Mouse (Mus musculus) heart, embryonic 10.5 days (tissue): ENCODE data around the gene Calm3. TPM values are rescaled to one million over a fixed set of nuclear protein-coding genes. Genes with fewer than 3 reads are reported as not detected.

Experiments
- DNase-seq: peaks from one replicate; pipeline ENCODE4 v3.0.0-alpha.2; 2017; ENCODE audit warnings: low spot score
- H3K27ac ChIP-seq: fragments of 300-500 bp; sonication (generic); 2 replicates; pipeline ENCODE4 v1.5.1; 2016; ENCODE audit warnings: mild to moderate bottlenecking
- H3K27me3 ChIP-seq: fragments of 300-500 bp; sonication (generic); 2 replicates; pipeline ENCODE4 v1.6.1; 2016; ENCODE audit warnings: mild to moderate bottlenecking; ENCODE audit not compliant: poor library complexity, insufficient read depth, severe bottlenecking
- H3K36me3 ChIP-seq: fragments of 300-500 bp; sonication (generic); 2 replicates; pipeline ENCODE4 v1.6.1; 2016; ENCODE audit warnings: mild to moderate bottlenecking, moderate library complexity
- H3K4me1 ChIP-seq: fragments of 300-500 bp; sonication (generic); 2 replicates; pipeline ENCODE4 v1.6.1; 2016; ENCODE audit warnings: mild to moderate bottlenecking
- H3K4me3 ChIP-seq: fragments of 300-500 bp; sonication (generic); 2 replicates; pipeline ENCODE4 v1.5.1; 2016; ENCODE audit warnings: mild to moderate bottlenecking, moderate library complexity
- H3K9me3 ChIP-seq: fragments of 300-500 bp; sonication (generic); 2 replicates; pipeline ENCODE4 v1.6.1; 2016; ENCODE audit warnings: mild to moderate bottlenecking, moderate library complexity
- WGBS: fragments of 180-500 bp; shearing (Covaris S2); methylation state at CpG from one replicate; pipeline ENCODE4 v1.1.7; 2016; 5-methylcytosine and 5-hydroxymethylcytosine counted together
- polyA plus RNA-seq: library from polyadenylated mRNA; unstranded; fragments of >200 nt; fragmentation: Nextera tagmentation; extraction: Ambion mirVana; gene quantifications from 2 replicates; pipeline ENCODE4 v1.2.1, GENCODE M21; 2016

Calm3 gene
- polyA plus RNA-seq, 1 experiment from 2014 or later = 117 TPM

- WGBS = 78% methylated on average over 11 of the region's 11 CpGs
- Histone ChIP-seq H3K27me3 (peaks cover 8% of the 10 kb centered on the region), H3K9me3 (no peaks in the 10 kb centered on the region), H3K4me1 (peaks cover 46% of the 10 kb centered on the region), H3K27ac (no peak overlapping the region), H3K4me3 (no peak overlapping the region), H3K36me3 (peaks cover 71% of the 10 kb centered on the region)
- no peak for DNase-seq
Observed at GRCm38 (mm10) chr7:16917447-16917846, 6.5 kb downstream of the Calm3 start.

- Histone ChIP-seq H3K4me3 (no peak overlapping the region), H3K4me1 (peaks cover 37% of the 10 kb centered on the region), H3K27me3 (peaks cover 15% of the 10 kb centered on the region), H3K36me3 (peaks cover 63% of the 10 kb centered on the region), H3K27ac (no peak overlapping the region), H3K9me3 (no peaks in the 10 kb centered on the region)
- WGBS = 71% methylated on average over 30 of the region's 30 CpGs
- no peak for DNase-seq
Observed at GRCm38 (mm10) chr7:16916342-16917265, 7.3 kb downstream of the Calm3 start.

- Histone ChIP-seq H3K4me1 (peaks cover 28% of the 10 kb centered on the region), H3K4me3 (no peak overlapping the region), H3K36me3 (peaks cover 60% of the 10 kb centered on the region), H3K27me3 (peaks cover 21% of the 10 kb centered on the region), H3K27ac (no peak overlapping the region), H3K9me3 (no peaks in the 10 kb centered on the region)
- WGBS = 86% methylated on average over 32 of the region's 32 CpGs
- DNase-seq = no peak
Observed at GRCm38 (mm10) chr7:16915461-16916340, 8.2 kb downstream of the Calm3 start.

GRCm38 (mm10) chr7:16914453-16915343 lies 9.2 kb downstream of the Calm3 start:
- Histone ChIP-seq H3K27ac (no peak overlapping the region), H3K27me3 (peaks cover 29% of the 10 kb centered on the region), H3K4me1 (peaks cover 25% of the 10 kb centered on the region), H3K36me3 (peaks cover 56% of the 10 kb centered on the region), H3K9me3 (no peaks in the 10 kb centered on the region), H3K4me3 (no peak overlapping the region)
- WGBS = 83% methylated on average over 18 of the region's 18 CpGs
- DNase-seq = no peak

GRCm38 (mm10) chr7:16913806-16914452 lies 10.0 kb downstream of the Calm3 start:
- no peaks in the 10 kb centered on the region for H3K9me3 ChIP-seq
- peaks cover 25% of the 10 kb centered on the region for H3K4me1 ChIP-seq
- H3K27ac ChIP-seq = no peak overlapping the region
- peaks cover 37% of the 10 kb centered on the region for H3K27me3 ChIP-seq
- DNase-seq = no peak
- WGBS = 35% methylated on average over 10 of the region's 10 CpGs
- H3K36me3 ChIP-seq = peaks cover 48% of the 10 kb centered on the region
- no peak overlapping the region for H3K4me3 ChIP-seq

GRCm38 (mm10) chr7:16912360-16912759 lies 11.6 kb downstream of the Calm3 start:
- H3K9me3 ChIP-seq = no peaks in the 10 kb centered on the region
- 82% methylated on average over 6 of the region's 6 CpGs for WGBS
- H3K27me3 ChIP-seq = peaks cover 43% of the 10 kb centered on the region
- no peak for DNase-seq
- no peak overlapping the region for H3K4me3 ChIP-seq
- peaks cover 32% of the 10 kb centered on the region for H3K4me1 ChIP-seq
- peaks cover 32% of the 10 kb centered on the region for H3K36me3 ChIP-seq
- H3K27ac ChIP-seq = no peak overlapping the region

GRCm38 (mm10) chr7:16911904-16912303 lies 12.0 kb downstream of the Calm3 start:
- peaks cover 32% of the 10 kb centered on the region for H3K4me1 ChIP-seq
- peaks cover 47% of the 10 kb centered on the region for H3K27me3 ChIP-seq
- no peak for DNase-seq
- no peak overlapping the region for H3K27ac ChIP-seq
- H3K9me3 ChIP-seq = no peaks in the 10 kb centered on the region
- H3K4me3 ChIP-seq = no peak overlapping the region
- 93% methylated on average over 3 of the region's 3 CpGs for WGBS
- H3K36me3 ChIP-seq = peaks cover 28% of the 10 kb centered on the region

GRCm38 (mm10) chr7:16909909-16910308 lies 14.0 kb downstream of the Calm3 start:
- WGBS = 41% methylated on average over 10 of the region's 10 CpGs
- no peak for DNase-seq
- no peak overlapping the region for H3K4me3 ChIP-seq
- H3K9me3 ChIP-seq = no peaks in the 10 kb centered on the region
- peaks cover 63% of the 10 kb centered on the region for H3K27me3 ChIP-seq
- H3K4me1 ChIP-seq = peaks cover 49% of the 10 kb centered on the region
- peaks cover 9% of the 10 kb centered on the region for H3K36me3 ChIP-seq
- no peak overlapping the region for H3K27ac ChIP-seq

GRCm38 (mm10) chr7:16908859-16909258 lies 15.1 kb downstream of the Calm3 start:
- H3K4me1 ChIP-seq = peaks cover 56% of the 10 kb centered on the region
- H3K4me3 ChIP-seq = peak overlapping the region; percentile 25; the same call in 1 of the 2 replicates
- peaks cover 71% of the 10 kb centered on the region for H3K27me3 ChIP-seq
- no peaks in the 10 kb centered on the region for H3K9me3 ChIP-seq
- no peak for DNase-seq
- WGBS = 46% methylated on average over 11 of the region's 11 CpGs
- H3K36me3 ChIP-seq = no peaks in the 10 kb centered on the region
- peak overlapping the region; percentile 47; the same call in 1 of the 2 replicates for H3K27ac ChIP-seq

GRCm38 (mm10) chr7:16908367-16908766 lies 15.5 kb downstream of the Calm3 start:
- no peaks in the 10 kb centered on the region for H3K9me3 ChIP-seq
- H3K27me3 ChIP-seq = peaks cover 76% of the 10 kb centered on the region
- H3K27ac ChIP-seq = peak overlapping the region; percentile 47; the same call in 1 of the 2 replicates
- H3K4me1 ChIP-seq = peaks cover 58% of the 10 kb centered on the region
- 35% methylated on average over 11 of the region's 11 CpGs for WGBS
- no peak for DNase-seq
- H3K4me3 ChIP-seq = peak overlapping the region; percentile 25
- H3K36me3 ChIP-seq = no peaks in the 10 kb centered on the region

- Histone ChIP-seq H3K4me1 (peaks cover 58% of the 10 kb centered on the region), H3K36me3 (no peaks in the 10 kb centered on the region), H3K4me3 (peak overlapping the region; percentile 25; the same call in 1 of the 2 replicates)
Observed at GRCm38 (mm10) chr7:16907842-16908241, 16.1 kb downstream of the Calm3 start.

More at GRCm38 (mm10) chr7:16907842-16908241, 16.1 kb downstream of the Calm3 start:
- Histone ChIP-seq H3K27ac (peak overlapping the region; percentile 47; the same call in 1 of the 2 replicates), H3K27me3 (peaks cover 78% of the 10 kb centered on the region), H3K9me3 (no peaks in the 10 kb centered on the region)
- DNase-seq = no peak
- 17% methylated on average over 7 of the region's 7 CpGs for WGBS
